Mouse (Mus musculus): ENCODE measurements around the gene N4bp2l1. TPM values are rescaled to one million over a fixed set of nuclear protein-coding genes. Genes with fewer than 3 reads are reported as not detected.
"Not testable (repeated sequence)": the region's sequence is repeated elsewhere in the genome, so short reads cannot be mapped to it uniquely, and the experiment has no call there.

Gene N4bp2l1
- 2.7 and 2.9 TPM in 2 replicates for polyA plus RNA-seq (2016; fragmentation: Nextera tagmentation; extraction: Ambion mirVana)

DNA sequence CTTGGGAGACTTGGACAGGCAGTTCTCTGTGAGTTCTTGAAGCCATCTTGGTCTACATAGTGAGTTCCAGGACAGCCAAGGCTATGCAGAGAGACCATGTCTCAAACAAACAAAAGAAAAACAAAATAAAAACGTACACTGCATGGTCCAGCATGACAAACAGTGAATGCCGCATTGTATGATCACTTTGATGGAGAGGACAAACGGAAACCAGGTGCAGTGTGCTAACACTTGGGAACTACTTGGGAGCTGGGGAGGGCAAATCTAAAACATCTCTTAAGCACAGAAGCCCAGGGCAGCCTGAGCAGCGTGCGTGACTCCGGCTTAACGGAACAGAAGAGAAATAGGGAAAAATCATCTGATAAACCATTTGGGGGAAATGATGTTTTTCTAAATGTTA lies at the start of gene N4bp2l1:
Gene N4bp2l1, minus strand, starts transcription at position 101 of the 400 bp plus-strand sequence.
- 75% methylated on average over 7 of the region's 7 CpGs for WGBS
- Histone ChIP-seq H3K4me3 (no peak within 1 kb of the TSS), H3K36me3 (replicated peaks) (no peaks in the 10 kb centered on the region), H3K27ac (replicated peaks) (no peak within 1 kb of the TSS), H3K4me1 (peaks cover 52% of the 10 kb centered on the region), H3K27me3 (replicated peaks; ENCODE audit: low read depth, poor library complexity, severe bottlenecking) (peaks cover 60% of the 10 kb centered on the region), H3K9me3 (no peaks in the 10 kb centered on the region)
- no peak for DNase-seq (ENCODE audit: low spot score)

DNA sequence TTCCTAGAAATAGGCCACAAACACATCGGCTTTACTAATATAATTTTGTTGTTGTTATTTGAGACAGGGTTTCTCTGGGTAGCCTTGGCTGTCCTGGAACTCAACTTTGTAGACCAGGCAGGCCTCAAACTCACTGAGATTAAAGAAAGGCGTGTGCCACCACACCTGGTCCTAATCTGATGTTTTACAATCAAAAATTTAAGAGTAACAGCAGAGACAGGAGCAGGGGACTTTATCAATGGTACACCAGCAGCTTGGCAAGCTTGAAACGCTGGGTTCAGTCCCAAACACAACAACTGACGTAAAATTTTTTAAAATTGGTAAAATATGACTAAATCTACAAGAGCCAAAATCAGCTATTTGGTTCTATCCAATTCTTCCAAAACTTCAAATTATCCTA lies 47.9 kb upstream of the N4bp2l1 start:
- no peaks in the 10 kb centered on the region for H3K27me3 ChIP-seq (replicated peaks; ENCODE audit: low read depth, poor library complexity, severe bottlenecking)
- H3K4me1 ChIP-seq = no peaks in the 10 kb centered on the region
- 92% methylated on average over 4 of the region's 4 CpGs for WGBS
- H3K4me3 ChIP-seq = no peak overlapping the region
- H3K27ac ChIP-seq (replicated peaks) = no peak overlapping the region
- H3K36me3 ChIP-seq (replicated peaks) = peaks cover 98% of the 10 kb centered on the region
- no peak for DNase-seq (ENCODE audit: low spot score)
- no peaks in the 10 kb centered on the region for H3K9me3 ChIP-seq

DNA sequence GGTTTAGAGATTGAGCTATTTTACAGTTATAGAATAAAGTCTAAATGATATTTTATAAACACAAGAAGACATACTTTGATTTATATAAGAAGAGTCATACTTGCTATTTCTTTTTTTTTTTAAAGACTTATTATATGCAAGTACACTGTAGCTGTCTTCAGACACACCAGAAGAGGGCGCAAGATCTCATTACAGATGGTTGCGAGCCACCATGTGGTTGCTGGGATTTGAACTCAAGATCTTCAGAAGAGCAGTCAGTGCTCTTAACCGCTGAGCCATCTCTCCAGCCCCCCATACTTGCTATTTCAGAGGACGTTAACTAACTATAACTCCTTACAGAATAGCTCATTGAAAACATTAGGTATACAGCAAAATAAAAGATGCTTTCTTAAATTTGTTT lies 46.4 kb upstream of the N4bp2l1 start:
- not testable (repeated sequence) for H3K4me3 ChIP-seq; H3K4me1 ChIP-seq; H3K27me3 ChIP-seq (replicated peaks; ENCODE audit: low read depth, poor library complexity, severe bottlenecking); H3K9me3 ChIP-seq; DNase-seq (ENCODE audit: low spot score); H3K27ac ChIP-seq (replicated peaks)
- WGBS = 93% methylated on average over 4 of the region's 4 CpGs
- H3K36me3 ChIP-seq (replicated peaks) = peaks cover 93% of the 10 kb centered on the region

DNA sequence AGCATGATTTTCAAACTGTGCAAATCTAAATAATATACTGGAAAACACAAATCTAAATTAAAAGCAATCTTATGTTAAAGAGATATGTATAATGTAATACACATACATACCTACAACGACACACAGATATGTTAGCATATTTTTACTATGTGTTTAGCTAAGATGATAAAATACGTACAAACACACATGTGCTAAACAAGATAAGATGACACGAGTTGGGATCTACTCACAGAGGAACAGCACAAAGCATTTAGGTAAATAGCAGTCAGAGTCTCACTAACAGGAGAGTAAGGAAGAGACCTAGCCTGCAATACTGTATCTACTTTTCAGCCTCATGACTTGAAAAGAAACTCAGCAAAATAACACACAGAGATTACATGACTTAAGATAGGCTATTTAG lies 44.5 kb upstream of the N4bp2l1 start:
- Histone ChIP-seq H3K36me3 (replicated peaks) (peaks cover 93% of the 10 kb centered on the region), H3K9me3 (no peaks in the 10 kb centered on the region), H3K4me1 (no peaks in the 10 kb centered on the region), H3K27ac (replicated peaks) (no peak overlapping the region), H3K4me3 (no peak overlapping the region), H3K27me3 (replicated peaks; ENCODE audit: low read depth, poor library complexity, severe bottlenecking) (no peaks in the 10 kb centered on the region)
- WGBS = 88% methylated on average over 3 of the region's 3 CpGs
- DNase-seq (ENCODE audit: low spot score) = no peak

DNA sequence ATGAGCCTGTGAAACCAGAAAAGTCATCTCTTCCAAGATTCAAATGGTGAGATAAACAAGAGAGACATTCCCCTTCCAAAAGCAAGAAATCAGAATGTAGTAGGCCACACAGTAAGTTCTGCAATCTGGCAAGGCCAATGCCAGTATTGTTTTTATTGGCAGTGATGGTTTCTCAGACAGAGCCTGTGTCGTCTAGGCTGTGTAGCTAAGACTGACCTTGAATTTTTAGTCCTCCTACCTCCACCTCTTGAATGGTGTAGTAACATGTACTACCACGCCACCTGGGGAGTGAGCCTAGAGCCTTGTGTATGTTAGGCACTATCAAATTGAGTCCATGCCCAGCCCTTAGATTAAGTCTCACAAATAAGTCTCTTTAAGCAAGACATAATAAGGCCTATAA lies 32.7 kb upstream of the N4bp2l1 start:
- no peaks in the 10 kb centered on the region for H3K27me3 ChIP-seq (replicated peaks; ENCODE audit: low read depth, poor library complexity, severe bottlenecking)
- no peak for DNase-seq (ENCODE audit: low spot score)
- no peak overlapping the region for H3K27ac ChIP-seq (replicated peaks)
- no peaks in the 10 kb centered on the region for H3K9me3 ChIP-seq
- 93% methylated on average over 2 of the region's 2 CpGs for WGBS
- no peak overlapping the region for H3K4me3 ChIP-seq
- peaks cover 40% of the 10 kb centered on the region for H3K36me3 ChIP-seq (replicated peaks)
- no peaks in the 10 kb centered on the region for H3K4me1 ChIP-seq

DNA sequence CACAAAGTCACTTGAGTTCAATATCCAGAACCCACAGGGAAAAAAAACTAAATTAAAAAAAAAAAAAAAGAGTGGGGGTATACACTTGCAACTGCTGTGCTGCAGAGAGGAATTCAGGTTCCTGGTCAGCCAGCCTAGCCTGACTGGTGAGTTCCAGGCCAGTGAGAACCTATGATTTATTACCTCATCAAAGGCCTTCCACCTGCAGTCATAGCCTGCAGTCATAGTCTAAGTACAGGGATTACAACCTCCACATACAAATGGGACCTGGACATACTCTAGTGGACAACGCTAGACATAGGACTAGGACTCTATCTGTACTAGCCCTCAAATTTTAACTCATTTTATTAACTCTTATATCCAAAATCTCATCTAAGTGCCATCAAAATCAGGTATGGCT lies 32.3 kb upstream of the N4bp2l1 start:
- Histone ChIP-seq H3K4me3 (no peak overlapping the region), H3K4me1 (no peaks in the 10 kb centered on the region), H3K27ac (replicated peaks) (no peak overlapping the region), H3K27me3 (replicated peaks; ENCODE audit: low read depth, poor library complexity, severe bottlenecking) (no peaks in the 10 kb centered on the region), H3K9me3 (no peaks in the 10 kb centered on the region), H3K36me3 (replicated peaks) (peaks cover 36% of the 10 kb centered on the region)
- no peak for DNase-seq (ENCODE audit: low spot score)
- WGBS = 89% methylated on average over 1 of the region's 1 CpGs

DNA sequence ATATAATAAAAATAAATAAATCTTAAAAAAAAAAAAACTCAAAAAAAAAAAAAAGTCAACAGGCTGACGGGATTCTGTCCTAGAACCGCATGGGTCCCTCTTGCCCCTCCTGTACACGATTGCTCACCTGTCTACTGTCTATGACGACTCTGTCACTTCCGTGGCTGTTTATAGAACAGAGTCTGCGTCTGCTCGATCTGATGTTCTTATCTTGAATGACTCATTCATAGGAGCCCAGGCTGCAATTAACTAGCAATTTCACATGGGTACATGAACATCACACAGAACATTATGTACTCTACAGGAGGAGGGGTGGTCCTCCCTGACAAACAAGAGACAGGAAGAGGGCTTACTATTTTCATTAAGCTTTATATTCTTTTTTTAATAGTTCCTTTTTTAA lies 28.5 kb upstream of the N4bp2l1 start:
- Histone ChIP-seq H3K27ac (replicated peaks) (no peak overlapping the region), H3K4me1 (no peaks in the 10 kb centered on the region), H3K36me3 (replicated peaks) (peaks cover 18% of the 10 kb centered on the region), H3K9me3 (no peaks in the 10 kb centered on the region), H3K27me3 (replicated peaks; ENCODE audit: low read depth, poor library complexity, severe bottlenecking) (no peaks in the 10 kb centered on the region), H3K4me3 (no peak overlapping the region)
- 93% methylated on average over 7 of the region's 7 CpGs for WGBS
- no peak for DNase-seq (ENCODE audit: low spot score)

DNA sequence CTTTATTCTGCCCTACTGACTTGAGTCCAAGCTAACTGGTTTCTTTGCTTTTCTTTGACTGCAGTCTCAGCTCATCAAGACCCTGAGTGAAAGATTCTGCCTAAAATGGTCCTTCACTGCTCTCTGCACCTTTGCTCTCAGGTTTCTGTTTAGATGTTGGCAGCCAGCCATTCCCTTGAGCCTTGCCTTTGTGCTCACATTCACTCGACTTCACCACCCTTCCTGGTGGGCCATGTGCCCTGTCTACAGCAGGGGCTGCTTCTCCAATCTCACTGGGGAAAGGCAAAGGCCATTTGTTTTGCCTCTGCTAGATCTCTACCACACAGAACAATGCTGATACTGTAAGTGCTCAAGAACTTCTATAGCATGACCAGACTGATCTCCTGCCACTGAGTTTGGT lies 25.8 kb upstream of the N4bp2l1 start:
- H3K9me3 ChIP-seq = no peaks in the 10 kb centered on the region
- no peak overlapping the region for H3K4me3 ChIP-seq
- no peak for DNase-seq (ENCODE audit: low spot score)
- H3K4me1 ChIP-seq = no peaks in the 10 kb centered on the region
- H3K27me3 ChIP-seq (replicated peaks; ENCODE audit: low read depth, poor library complexity, severe bottlenecking) = no peaks in the 10 kb centered on the region
- peaks cover 3% of the 10 kb centered on the region; the same call in 1 of the 2 replicates for H3K36me3 ChIP-seq (replicated peaks)
- no peak overlapping the region for H3K27ac ChIP-seq (replicated peaks)
- WGBS = 51% methylated on average over 1 of the region's 1 CpGs

DNA sequence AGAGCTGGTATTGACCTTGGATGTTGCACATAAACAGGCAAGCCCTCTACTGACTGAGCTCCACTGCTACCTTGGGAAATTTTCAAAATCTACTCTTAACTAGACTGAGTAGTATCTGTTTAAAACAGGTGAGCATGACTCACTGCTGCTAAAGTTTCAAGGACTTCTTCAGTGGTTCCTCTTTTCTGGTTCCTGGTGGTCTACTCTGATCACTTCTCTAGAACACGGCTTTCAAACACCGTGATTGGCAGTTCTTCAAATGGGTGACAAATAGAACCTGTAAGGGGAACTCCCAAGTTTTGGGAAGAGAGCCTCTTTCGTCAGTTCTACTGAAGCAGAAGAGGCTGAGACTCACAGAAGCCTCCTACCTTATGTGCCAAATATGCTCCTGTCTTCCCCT lies 24.6 kb upstream of the N4bp2l1 start:
- no peak overlapping the region for H3K4me3 ChIP-seq
- H3K36me3 ChIP-seq (replicated peaks) = peaks cover 3% of the 10 kb centered on the region; the same call in 1 of the 2 replicates
- H3K9me3 ChIP-seq = no peaks in the 10 kb centered on the region
- DNase-seq (ENCODE audit: low spot score) = no peak
- 91% methylated on average over 3 of the region's 3 CpGs for WGBS
- H3K27ac ChIP-seq (replicated peaks) = no peak overlapping the region
- no peaks in the 10 kb centered on the region for H3K27me3 ChIP-seq (replicated peaks; ENCODE audit: low read depth, poor library complexity, severe bottlenecking)
- H3K4me1 ChIP-seq = no peaks in the 10 kb centered on the region

DNA sequence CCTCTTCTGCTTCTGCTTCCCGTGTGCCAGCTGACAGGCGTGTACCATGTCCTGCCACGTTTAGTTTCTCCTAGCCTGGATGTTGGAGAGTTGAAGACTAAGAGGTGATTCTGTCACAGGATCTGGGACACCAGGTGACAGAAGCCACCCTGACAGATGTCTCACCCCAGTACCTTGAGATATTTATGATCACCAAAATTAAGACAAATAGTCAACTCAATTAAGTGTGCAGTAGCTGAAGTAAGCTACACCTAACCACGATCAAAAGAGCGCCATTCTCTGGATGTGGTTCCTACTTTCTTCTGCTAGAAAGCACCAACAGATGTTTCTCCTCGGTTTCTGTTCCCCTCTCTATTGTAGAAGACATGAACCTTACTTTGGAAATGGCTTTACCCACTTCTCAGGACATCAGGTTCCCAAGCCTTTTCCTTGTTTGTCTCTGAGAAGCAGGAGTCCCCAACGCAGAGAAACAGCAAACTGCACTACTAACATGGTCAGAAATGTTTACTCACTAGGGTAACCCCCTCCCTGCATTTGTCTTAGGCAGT lies 23.7 kb upstream of the N4bp2l1 start:
- no peak for DNase-seq (ENCODE audit: low spot score)
- H3K4me3 ChIP-seq = no peak overlapping the region
- 85% methylated on average over 7 of the region's 7 CpGs for WGBS
- no peaks in the 10 kb centered on the region for H3K9me3 ChIP-seq
- H3K4me1 ChIP-seq = no peaks in the 10 kb centered on the region
- no peaks in the 10 kb centered on the region for H3K27me3 ChIP-seq (replicated peaks; ENCODE audit: low read depth, poor library complexity, severe bottlenecking)
- peaks cover 3% of the 10 kb centered on the region; the same call in 1 of the 2 replicates for H3K36me3 ChIP-seq (replicated peaks)
- H3K27ac ChIP-seq (replicated peaks) = no peak overlapping the region

DNA sequence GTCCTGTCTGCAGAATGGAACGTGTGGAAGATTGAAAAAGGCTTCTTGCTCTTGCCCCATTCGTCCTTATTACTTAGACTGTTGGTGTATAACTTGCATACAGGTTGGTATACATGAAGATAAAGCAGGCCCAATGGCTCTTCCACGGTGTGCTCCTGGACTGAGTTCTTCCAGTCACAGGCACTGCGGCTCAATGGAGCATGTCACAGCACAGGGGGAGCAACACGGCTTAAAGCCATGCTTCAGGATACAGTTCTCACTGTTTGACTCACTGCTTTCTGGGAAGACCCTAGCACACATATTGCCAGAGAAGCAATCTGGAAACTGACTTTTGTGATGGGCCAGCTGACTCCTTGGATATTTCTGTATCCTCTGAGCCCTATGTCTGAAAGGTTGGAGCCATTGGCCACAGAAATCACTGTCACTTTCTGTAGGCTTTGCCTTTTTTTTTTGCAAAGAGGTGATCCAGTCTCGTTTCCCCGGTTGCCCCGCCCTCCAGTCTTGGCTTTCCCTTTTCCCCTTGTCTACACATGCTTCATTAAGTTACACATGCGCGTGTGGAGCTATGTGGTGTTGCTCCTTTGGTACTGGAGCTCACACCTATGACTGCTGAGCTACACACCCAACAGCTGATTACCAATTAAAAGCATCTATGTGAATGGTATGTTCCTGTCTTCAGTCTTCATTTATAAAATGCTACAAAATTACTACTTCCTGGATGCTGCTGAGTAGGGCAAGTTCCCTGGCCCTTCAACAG lies 21.8 kb upstream of the N4bp2l1 start:
- no peaks in the 10 kb centered on the region for H3K4me1 ChIP-seq
- no peak overlapping the region for H3K27ac ChIP-seq (replicated peaks)
- DNase-seq (ENCODE audit: low spot score) = no peak
- no peak overlapping the region for H3K4me3 ChIP-seq
- H3K36me3 ChIP-seq (replicated peaks) = no peaks in the 10 kb centered on the region
- WGBS = 88% methylated on average over 10 of the region's 10 CpGs
- H3K27me3 ChIP-seq (replicated peaks; ENCODE audit: low read depth, poor library complexity, severe bottlenecking) = no peaks in the 10 kb centered on the region
- no peaks in the 10 kb centered on the region for H3K9me3 ChIP-seq

DNA sequence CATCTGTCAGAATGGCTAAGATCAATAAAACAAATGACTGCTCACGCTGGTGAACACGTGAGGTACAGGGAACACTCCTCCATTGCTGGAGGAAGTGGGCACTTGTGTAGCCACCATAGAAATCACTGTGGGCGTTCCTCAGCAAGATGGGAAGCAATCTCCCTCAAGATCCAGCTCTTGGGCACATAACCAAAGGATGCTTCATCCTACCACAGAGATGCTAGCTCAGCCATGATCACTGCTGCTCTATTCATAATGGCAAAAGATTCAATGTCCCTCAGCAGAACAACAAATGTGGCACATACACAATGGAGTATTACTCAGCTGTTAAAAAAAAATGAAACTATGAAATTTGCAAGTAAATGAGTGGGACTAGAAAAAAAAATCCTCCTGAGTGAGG lies 19.7 kb upstream of the N4bp2l1 start:
- no peaks in the 10 kb centered on the region for H3K9me3 ChIP-seq

DNA sequence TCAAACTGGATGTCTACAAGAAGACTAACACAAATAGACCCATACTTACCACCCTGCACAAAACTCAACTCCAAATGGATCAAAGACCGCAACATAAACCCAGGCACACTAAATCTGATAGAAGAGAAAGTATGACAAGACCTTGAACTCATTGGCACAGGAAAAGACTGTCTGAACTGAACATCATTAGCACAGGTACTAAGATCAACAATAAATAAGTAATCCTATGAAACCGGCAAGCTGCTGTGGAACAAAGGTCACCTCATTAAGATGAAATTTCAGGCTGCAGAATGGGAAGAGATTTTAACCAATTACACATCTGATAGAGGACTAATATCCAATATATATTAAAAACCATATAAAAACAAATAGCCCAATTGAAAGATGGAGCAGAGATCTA lies 19.2 kb upstream of the N4bp2l1 start:
- Histone ChIP-seq H3K4me1 (no peaks in the 10 kb centered on the region), H3K27me3 (replicated peaks; ENCODE audit: low read depth, poor library complexity, severe bottlenecking) (no peaks in the 10 kb centered on the region), H3K9me3 (no peaks in the 10 kb centered on the region), H3K4me3 (no peak overlapping the region), H3K36me3 (replicated peaks) (no peaks in the 10 kb centered on the region), H3K27ac (replicated peaks) (no peak overlapping the region)
- DNase-seq (ENCODE audit: low spot score) = no peak
- WGBS = 94% methylated on average over 2 of the region's 2 CpGs

More for the DNA sequence above, 19.7 kb upstream of the N4bp2l1 start:
- H3K36me3 ChIP-seq (replicated peaks) = no peaks in the 10 kb centered on the region
- H3K27me3 ChIP-seq (replicated peaks; ENCODE audit: low read depth, poor library complexity, severe bottlenecking) = no peaks in the 10 kb centered on the region
- WGBS = 82% methylated on average over 3 of the region's 3 CpGs
- H3K4me3 ChIP-seq = no peak overlapping the region
- no peaks in the 10 kb centered on the region for H3K4me1 ChIP-seq
- DNase-seq (ENCODE audit: low spot score) = no peak
- no peak overlapping the region for H3K27ac ChIP-seq (replicated peaks)
